Mouse (Mus musculus) embryonic fibroblast, embryonic 13.5 days (primary cell): Measurements from ENCODE around the gene Kank2. TPM values are rescaled to one million over a fixed set of nuclear protein-coding genes. Genes with fewer than 3 reads are reported as not detected.
A peak's percentile ranks its signal among the peaks of the same experiment; 100 is the strongest.

ENCODE experiments used
- H3K27ac ChIP-seq: 2 replicates; pipeline ENCODE4 v1.5.1; 2012; ENCODE audit warnings: low read length, control low read depth, inconsistent platforms; ENCODE audit not compliant: insufficient read depth
- H3K4me1 ChIP-seq: 2 replicates; pipeline ENCODE4 v1.6.1; 2011; ENCODE audit warnings: low read length; ENCODE audit not compliant: control insufficient read depth, insufficient read depth
- H3K4me3 ChIP-seq: 2 replicates; pipeline ENCODE4 v1.5.1; 2011; ENCODE audit warnings: mild to moderate bottlenecking, control low read depth, low read length; ENCODE audit not compliant: insufficient read depth
- CTCF ChIP-seq: IDR thresholded peaks from 2 replicates; pipeline ENCODE4 v1.5.1; 2011; ENCODE audit warnings: mild to moderate bottlenecking, control low read depth, low read length, moderate library complexity, borderline replicate concordance; ENCODE audit not compliant: insufficient read depth
- POLR2A ChIP-seq: IDR thresholded peaks from 2 replicates; pipeline ENCODE4 v1.6.1; 2011; ENCODE audit warnings: low read depth, mild to moderate bottlenecking, control low read depth, low read length, moderate library complexity
- polyA plus RNA-seq: library from polyadenylated mRNA; stranded (reverse); fragments of >200 nt; gene quantifications from 2 replicates; pipeline ENCODE4 v1.2.4, GENCODE M21; 2011; ENCODE audit warnings: low read depth; ENCODE audit not compliant: missing spikeins, insufficient read length

The Kank2 gene
- polyA plus RNA-seq, 1 experiment = 59.7 TPM

DNA sequence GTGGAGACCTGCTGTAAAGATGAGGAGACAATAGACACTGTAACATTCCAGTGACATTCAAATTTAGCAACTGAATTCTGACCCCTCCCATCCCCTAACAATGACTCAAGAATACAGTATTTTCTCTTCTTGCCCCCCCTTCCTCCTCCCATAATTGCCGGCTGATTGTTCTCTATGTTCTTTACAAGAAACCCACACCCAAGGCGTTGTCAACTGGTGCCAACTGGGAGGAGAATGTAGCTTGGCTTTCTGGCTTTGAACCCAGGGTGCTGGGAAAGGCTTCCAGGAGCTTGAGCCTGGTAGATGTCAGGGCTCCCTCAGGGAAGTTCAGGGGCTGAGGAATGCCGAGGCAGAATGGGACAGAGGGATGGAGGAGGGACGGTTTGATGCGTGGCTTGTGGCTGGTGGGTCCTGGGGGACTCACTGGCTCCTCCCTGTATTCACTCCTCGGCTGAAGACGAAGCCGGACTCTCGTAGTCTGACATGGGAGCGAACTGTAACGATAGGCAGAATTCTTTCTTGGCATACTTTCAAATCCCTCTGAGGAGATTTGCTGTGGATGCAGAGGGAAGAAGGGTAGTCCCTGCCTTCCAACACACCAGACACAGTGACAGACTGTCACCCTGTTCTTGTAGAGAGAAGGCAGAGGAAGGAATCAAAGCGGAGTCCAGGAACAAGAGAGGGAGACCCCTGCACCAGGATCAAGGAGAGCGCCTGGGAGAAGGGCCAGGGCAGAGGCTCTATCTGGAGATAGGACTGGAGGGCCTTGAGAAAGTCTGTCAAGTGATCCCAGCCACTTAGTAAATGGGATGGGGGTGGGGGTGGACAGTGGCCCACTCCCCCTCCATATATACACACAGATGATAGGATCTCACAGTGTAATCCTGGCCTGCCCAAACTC, 29.8 kb downstream of the Kank2 start:
- TF ChIP-seq CTCF (no peak), POLR2A (0 out of 2 replicates have a peak, but pooled peaks have one; percentile 8)
- H3K4me3 ChIP-seq = no peak overlapping the region

DNA sequence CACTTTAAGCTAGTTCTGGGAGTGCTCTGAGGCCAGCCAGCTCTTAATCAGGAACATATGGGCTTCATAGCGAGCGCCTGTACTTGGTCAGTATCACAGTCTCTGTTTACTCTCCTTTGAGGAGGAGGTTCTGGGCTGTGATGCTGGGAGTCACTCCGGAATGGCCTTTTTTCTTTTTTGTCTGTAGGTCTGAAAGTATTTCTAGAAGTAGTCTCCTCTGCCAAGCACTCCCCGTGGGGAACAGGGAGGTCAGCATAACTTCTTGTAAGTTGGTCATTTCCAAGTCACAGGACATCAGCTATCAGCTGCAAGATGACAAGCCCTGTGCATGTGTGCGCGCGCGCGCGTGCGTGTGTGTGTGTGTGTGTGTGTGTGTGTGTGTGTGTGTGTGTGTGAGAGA, 30.6 kb downstream of the Kank2 start:
- TF ChIP-seq POLR2A = 0 out of 2 replicates have a peak, but pooled peaks have one; percentile 13
- TF ChIP-seq CTCF = no peak
- peak overlapping the region; percentile 99 for H3K27ac ChIP-seq
- peaks cover 17% of the 10 kb centered on the region for H3K4me1 ChIP-seq
- no peak overlapping the region for H3K4me3 ChIP-seq

More for the DNA sequence above, 29.8 kb downstream of the Kank2 start:
- Histone ChIP-seq H3K27ac (peak overlapping the region; percentile 99), H3K4me1 (peaks cover 17% of the 10 kb centered on the region)

DNA sequence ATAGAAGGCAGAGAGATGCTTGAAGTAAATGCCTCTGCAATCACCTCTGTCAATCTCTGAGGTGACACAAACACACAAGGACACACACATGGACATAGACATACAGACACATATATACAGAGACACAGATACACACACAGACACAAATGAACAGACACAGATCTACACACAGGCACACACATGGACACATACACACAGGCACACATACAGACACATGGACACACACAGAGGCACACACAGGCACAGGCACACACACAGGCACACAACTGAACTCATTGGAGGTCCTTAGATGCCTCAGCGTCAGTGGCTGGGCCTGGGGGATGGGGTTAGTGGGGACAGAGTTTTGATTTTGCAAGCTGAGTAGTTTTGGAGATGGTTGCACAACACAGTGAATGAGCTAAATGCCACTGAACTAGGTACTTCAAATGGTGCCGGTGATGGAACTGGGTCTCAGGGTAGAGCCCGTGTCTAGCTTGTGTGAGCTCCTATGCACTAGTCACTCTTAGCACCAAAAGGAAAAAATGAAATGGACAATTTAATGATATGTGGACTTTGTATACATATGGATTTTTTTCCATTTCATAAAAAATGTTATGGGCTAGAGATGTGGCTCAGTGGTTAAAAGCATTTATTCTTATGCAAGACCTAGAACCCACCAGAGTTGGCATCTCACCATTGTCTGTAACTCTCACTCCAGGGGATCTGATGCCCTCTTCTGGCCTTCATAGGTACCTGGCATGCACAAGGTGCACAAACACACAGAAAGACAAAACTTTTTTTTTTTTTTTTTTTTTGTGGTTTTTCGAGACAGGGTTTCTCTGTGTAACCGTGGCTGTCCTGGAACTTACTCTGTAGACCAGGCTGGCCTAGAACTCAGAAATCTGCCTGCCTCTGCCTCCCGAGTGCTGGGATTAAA, 34.2 kb downstream of the Kank2 start:
- peaks cover 11% of the 10 kb centered on the region for H3K4me1 ChIP-seq
- H3K27ac ChIP-seq = no peak overlapping the region
- no peak overlapping the region for H3K4me3 ChIP-seq
- TF ChIP-seq POLR2A = 0 out of 2 replicates have a peak, but pooled peaks have one; percentile 10
- no peak for TF ChIP-seq CTCF

DNA sequence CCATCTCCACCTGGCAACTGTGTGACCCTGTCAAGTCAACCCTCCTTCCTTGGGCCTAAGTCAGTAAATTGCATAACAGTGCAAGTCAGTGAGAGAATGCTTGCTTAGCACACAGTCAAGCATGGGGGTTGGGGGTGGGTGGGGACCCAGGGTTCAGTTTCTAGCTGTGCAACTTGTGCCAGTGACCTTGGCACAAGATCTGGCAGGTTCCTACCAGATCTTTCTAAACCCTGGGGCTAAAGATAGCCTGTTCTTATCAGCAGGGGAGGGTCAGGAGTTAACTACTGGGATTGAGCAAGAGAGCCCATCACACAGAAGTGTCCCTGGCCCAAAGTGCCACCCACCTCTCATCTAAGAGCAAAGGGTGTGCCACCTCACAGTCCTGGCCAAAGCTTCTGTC, 36.4 kb downstream of the Kank2 start:
- H3K4me1 ChIP-seq = no peaks in the 10 kb centered on the region; the same call in 1 of the 2 replicates
- TF ChIP-seq POLR2A (no peak), CTCF (no peak)
- H3K27ac ChIP-seq = no peak overlapping the region
- H3K4me3 ChIP-seq = no peak overlapping the region

GRCm38 (mm10) chr9:21760155-21761088, 38.1 kb downstream of the Kank2 start, which contains the start of gene Spc24:
Gene Spc24, minus strand, starts transcription at chr9:21760303.
- Histone ChIP-seq H3K4me1 (no peaks in the 10 kb centered on the region), H3K27ac (0 out of 2 replicates have a peak within 1 kb of the TSS, but pooled peaks have one; percentile 39), H3K4me3 (peak within 1 kb of the TSS; percentile 73)
- no peak for TF ChIP-seq CTCF
- TF ChIP-seq POLR2A = peak; percentile 57

GRCm38 (mm10) chr9:21759718-21760117, 38.8 kb downstream of the Kank2 start:
- Histone ChIP-seq H3K4me1 (peaks cover 2% of the 10 kb centered on the region; the same call in 1 of the 2 replicates), H3K27ac (no peak overlapping the region)
- TF ChIP-seq CTCF (no peak), POLR2A (no peak)

GRCm38 (mm10) chr9:21758576-21759529, 39.7 kb downstream of the Kank2 start:
- Histone ChIP-seq H3K4me1 (peaks cover 7% of the 10 kb centered on the region), H3K27ac (no peak overlapping the region), H3K4me3 (peak overlapping the region; percentile 73)
- no peak for TF ChIP-seq CTCF
- no peak for TF ChIP-seq POLR2A

More at GRCm38 (mm10) chr9:21759718-21760117, 38.8 kb downstream of the Kank2 start:
- H3K4me3 ChIP-seq = peak overlapping the region; percentile 73
